Mouse (Mus musculus) ZHBTc4 (cell line): Measurements from ENCODE around the gene Rimbp2.
A peak's percentile ranks its signal among the peaks of the same experiment; 100 is the strongest.

ENCODE experiments used
- DNase-seq: peaks from one replicate; pipeline ENCODE4 v3.0.0-alpha.2; 2011; ENCODE audit warnings: low read depth, low spot score

The Rimbp2 gene

GRCm38 (mm10) chr5:128935359-128935899 lies 17.9 kb downstream of the Rimbp2 start:
- DNase-seq: no peak

- DNase-seq: no peak
These were observed 20.5 kb downstream of the Rimbp2 start for GRCm38 (mm10) chr5:128932776-128933175.

GRCm38 (mm10) chr5:128925073-128925472 lies 28.2 kb downstream of the Rimbp2 start:
- no peak for DNase-seq

GRCm38 (mm10) chr5:128920112-128920511 lies 33.2 kb downstream of the Rimbp2 start:
- DNase-seq: no peak

- peak; percentile 86 for DNase-seq
These were observed 35.9 kb downstream of the Rimbp2 start for GRCm38 (mm10) chr5:128917116-128917959.

GRCm38 (mm10) chr5:128913820-128914219 lies 39.5 kb downstream of the Rimbp2 start:
- DNase-seq: peak; percentile 54

GRCm38 (mm10) chr5:128912374-128912773 lies 40.9 kb downstream of the Rimbp2 start:
- no peak for DNase-seq

- no peak for DNase-seq
These were observed 41.7 kb downstream of the Rimbp2 start for GRCm38 (mm10) chr5:128911593-128911992.

- peak; percentile 86 for DNase-seq
These were observed 49.2 kb downstream of the Rimbp2 start for GRCm38 (mm10) chr5:128904113-128904512.

GRCm38 (mm10) chr5:128903120-128903519 lies 50.2 kb downstream of the Rimbp2 start:
- no peak for DNase-seq

GRCm38 (mm10) chr5:128899971-128900370 lies 53.3 kb downstream of the Rimbp2 start:
- DNase-seq: no peak

GRCm38 (mm10) chr5:128894921-128895320 lies 58.4 kb downstream of the Rimbp2 start:
- DNase-seq: no peak

GRCm38 (mm10) chr5:128887546-128887945 lies 65.7 kb downstream of the Rimbp2 start:
- no peak for DNase-seq

- no peak for DNase-seq
These were observed 69.0 kb downstream of the Rimbp2 start for GRCm38 (mm10) chr5:128884320-128884719.

- peak; percentile 48 for DNase-seq
These were observed 74.2 kb downstream of the Rimbp2 start for GRCm38 (mm10) chr5:128879092-128879491.

- DNase-seq: no peak
These were observed 75.8 kb downstream of the Rimbp2 start for GRCm38 (mm10) chr5:128877425-128878035.

GRCm38 (mm10) chr5:128871706-128872105 lies 81.6 kb downstream of the Rimbp2 start:
- peak; percentile 21 for DNase-seq

GRCm38 (mm10) chr5:128866811-128867210 lies 86.5 kb downstream of the Rimbp2 start:
- no peak for DNase-seq

GRCm38 (mm10) chr5:128866291-128866690 lies 87.0 kb downstream of the Rimbp2 start:
- DNase-seq: no peak

GRCm38 (mm10) chr5:128863497-128863896 lies 89.8 kb downstream of the Rimbp2 start:
- no peak for DNase-seq

- DNase-seq: no peak
These were observed 92.4 kb downstream of the Rimbp2 start for GRCm38 (mm10) chr5:128860907-128861306.

GRCm38 (mm10) chr5:128852791-128853190 lies 100.5 kb downstream of the Rimbp2 start:
- DNase-seq: peak; percentile 21

- no peak for DNase-seq
These were observed 105.5 kb downstream of the Rimbp2 start for GRCm38 (mm10) chr5:128847806-128848205.
